Mouse (Mus musculus) right cerebral cortex, postnatal 36 days (tissue): ENCODE results near the gene Cfap54.

Source experiments
- DNase-seq, 2 experiments: peaks; one replicate each; pipeline ENCODE4 v3.0.0; 2022; ENCODE audit warnings: low spot score in 2 of 2, mixed read lengths in 1 of 2

The Cfap54 gene

GRCm38 (mm10) chr10:92937741-92938285 is 143.6 kb downstream of the Cfap54 start:
- no peak for DNase-seq

GRCm38 (mm10) chr10:92937091-92937490 is 144.3 kb downstream of the Cfap54 start:
- no peak for DNase-seq

DNA sequence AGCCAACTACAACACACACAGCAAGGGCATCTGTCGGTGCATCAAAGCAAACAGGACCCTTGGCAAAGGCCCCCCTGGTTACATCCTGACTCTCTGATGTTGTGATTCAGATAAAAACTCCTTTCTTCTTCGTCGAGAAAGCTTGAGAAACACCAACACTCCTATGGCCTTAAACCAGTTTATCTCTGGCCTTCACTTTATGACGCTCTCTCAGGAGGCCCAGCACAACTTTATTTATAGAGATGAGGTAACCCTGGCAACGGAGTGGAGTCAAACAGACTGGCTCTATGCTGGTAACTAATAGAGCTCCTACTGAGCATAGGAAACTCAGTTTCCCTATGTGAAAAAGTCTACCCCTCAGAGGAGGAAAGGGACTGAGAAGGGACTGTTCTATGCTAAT is 146.9 kb downstream of the Cfap54 start:
- DNase-seq: no peak

DNA sequence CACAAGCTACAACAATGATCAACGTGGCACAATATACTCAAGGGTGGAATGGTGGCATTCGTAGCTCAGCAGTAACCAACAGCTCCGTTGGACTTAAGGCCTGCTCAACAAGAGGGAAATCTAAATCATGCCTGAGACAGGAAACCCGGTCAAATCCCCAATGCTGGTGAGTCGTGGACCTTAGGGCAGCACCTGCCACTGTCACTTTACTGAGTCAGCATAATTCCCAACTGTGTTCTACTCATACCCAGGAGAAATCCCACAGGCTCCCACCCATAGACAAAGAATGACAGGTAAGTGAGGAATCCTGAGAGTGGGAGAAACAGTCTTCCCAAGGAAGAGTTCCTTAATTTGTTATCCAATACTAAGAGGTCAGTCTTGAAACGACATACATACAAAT is 147.8 kb downstream of the Cfap54 start:
- DNase-seq: no peak

- DNase-seq: no peak
Observed at GRCm38 (mm10) chr10:92932464-92932863, 149.0 kb downstream of the Cfap54 start.

DNA sequence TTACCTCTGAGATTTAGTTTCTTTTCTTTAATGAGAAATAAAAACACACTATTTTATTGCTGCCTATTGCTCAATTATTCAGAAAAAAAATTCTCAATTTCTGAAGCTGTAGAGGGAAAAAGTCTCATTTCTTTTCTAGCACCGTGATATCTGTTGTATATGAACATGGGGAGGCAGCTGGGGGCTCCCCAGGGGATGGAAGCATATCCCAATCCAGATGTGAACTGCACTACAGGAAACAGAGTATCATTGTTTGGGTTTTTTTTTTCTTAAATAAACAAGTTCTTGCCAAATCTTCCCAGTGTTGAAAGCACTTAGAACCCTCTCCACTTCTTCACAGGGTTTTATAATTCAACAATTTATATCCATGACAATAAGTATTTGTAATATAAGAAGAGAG is 151.4 kb downstream of the Cfap54 start:
- DNase-seq: no peak

GRCm38 (mm10) chr10:92928256-92928655 is 153.2 kb downstream of the Cfap54 start:
- no peak for DNase-seq

GRCm38 (mm10) chr10:92918551-92918950 is 162.9 kb downstream of the Cfap54 start:
- DNase-seq: no peak

- DNase-seq: no peak
Observed at GRCm38 (mm10) chr10:92907246-92907645, 174.2 kb downstream of the Cfap54 start.

DNA sequence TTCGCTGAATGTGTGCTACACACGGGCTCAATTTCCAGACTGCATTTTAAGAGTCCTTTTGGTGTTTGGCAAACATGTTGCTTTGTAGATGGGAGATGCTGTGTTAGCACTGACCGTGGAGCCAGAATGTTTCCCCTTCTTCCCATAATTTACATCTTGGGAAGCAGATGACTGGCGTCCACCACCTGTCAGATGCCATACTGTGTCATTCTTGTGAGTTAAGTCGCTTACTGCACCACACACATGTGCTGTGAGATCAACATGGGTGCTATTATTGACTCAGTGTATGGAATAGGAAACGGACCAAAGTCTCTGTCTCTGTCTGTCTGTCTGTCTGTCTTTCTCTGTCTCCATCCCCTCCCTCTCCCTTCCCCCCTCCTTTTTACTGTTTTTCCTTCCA is 193.0 kb downstream of the Cfap54 start:
- DNase-seq: no peak

- DNase-seq: no peak
Observed at GRCm38 (mm10) chr10:92878000-92878399, 203.4 kb downstream of the Cfap54 start.

- DNase-seq: no peak
Observed at GRCm38 (mm10) chr10:92840980-92841379, 240.4 kb downstream of the Cfap54 start.

DNA sequence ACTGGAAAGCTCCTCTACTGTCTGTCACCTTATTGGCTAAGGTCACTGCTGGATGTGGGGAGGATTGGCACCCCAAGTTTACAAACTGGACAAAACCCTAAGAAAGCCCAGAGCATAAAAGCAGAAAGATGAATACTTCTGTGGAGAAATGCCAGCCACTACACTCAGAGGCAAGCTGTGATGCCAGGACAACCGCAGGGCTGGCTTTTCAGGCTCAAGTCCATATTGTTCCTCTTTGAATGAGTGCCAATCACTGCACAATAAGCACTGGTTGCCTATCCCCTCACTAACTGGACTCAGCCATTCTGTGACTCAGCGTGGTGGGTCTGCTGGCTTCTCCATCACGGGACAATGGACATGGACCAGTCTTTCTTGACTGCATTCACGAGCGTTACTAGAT is 243.8 kb downstream of the Cfap54 start:
- no peak for DNase-seq

DNA sequence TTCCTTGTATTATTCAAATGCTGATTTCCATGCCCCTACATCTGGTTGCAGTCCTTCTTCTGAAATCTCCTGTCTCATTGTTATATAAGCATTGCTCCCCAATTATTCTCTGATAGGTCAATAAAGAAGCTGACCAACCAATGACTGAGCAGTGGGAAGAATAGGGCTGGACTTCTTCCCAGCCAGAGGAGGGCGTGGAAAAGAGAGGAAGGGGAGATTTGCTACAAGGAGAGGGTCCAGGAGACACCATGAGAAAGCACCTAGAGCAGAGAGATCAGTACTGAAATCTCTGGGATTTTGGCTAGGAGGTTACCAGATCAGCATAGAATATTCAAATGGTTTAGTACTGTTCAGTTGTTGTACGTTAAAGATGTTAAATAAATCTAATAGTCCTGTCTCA is 244.4 kb downstream of the Cfap54 start:
- no peak for DNase-seq

DNA sequence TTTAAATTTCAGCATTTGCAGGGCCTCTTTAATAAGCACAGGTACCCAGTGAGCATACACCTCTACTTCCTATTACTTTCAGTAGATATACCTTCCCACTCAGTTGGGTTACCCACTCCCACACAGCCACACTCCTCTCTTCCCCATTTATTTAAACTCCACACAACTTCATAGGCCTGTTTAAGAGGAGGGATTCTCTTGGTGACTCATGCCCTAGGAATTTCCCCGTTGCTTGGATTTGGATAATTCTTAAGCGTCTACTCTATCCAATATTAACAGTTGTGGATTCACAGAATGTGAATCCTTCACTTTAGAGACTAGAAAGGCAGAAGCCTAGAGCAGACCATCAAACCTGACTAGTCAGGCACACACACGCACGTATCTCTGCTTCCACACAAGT is 259.9 kb downstream of the Cfap54 start:
- DNase-seq: no peak

DNA sequence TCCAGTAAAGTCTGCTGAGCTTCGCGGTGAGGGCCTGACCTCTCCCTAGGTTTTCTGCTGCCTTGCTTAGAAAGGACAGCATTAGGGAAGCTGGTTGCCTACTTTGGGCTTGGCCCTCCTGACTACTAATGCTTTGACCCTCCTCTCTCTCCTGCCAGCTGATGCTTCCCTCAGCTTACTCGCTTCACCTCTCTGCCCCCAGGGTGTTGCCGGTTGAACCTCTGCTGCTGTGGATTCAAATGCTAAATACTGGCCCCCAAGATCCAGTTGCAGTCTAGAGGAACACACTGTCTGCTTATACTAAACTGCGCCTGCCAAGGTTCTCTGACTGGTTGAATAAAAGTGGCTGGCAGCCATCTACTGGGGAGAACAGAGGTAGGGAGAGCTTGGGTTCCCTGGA is 263.2 kb downstream of the Cfap54 start:
- DNase-seq: no peak

GRCm38 (mm10) chr10:92816903-92817302 is 264.5 kb downstream of the Cfap54 start:
- no peak for DNase-seq

DNA sequence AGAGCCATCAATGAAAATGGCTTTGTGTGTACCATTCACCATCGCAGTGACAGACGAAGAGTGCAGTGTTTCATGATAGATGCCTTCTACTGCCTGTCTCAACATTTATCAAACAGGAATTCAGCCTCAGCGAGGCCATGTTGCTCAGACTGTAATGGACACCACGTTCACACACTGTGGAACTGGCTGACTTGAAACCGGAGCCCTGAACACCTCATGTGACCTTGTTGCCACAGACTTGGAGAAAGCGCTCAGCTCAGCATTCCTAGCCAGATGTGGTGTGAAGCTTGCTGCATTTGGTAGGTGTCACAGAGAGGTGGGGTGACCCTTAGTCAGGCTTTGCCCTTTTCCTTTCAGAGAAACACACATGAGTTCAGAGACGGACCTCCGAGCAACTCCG is 270.5 kb downstream of the Cfap54 start:
- DNase-seq: no peak

- no peak for DNase-seq
Observed at GRCm38 (mm10) chr10:92791908-92792307, 289.5 kb downstream of the Cfap54 start.

- DNase-seq: no peak
Observed at GRCm38 (mm10) chr10:92791531-92791900, 289.9 kb downstream of the Cfap54 start.

- no peak for DNase-seq
Observed at GRCm38 (mm10) chr10:92790893-92791530, 290.4 kb downstream of the Cfap54 start.

GRCm38 (mm10) chr10:92790247-92790646 is 291.2 kb downstream of the Cfap54 start:
- DNase-seq: no peak

DNA sequence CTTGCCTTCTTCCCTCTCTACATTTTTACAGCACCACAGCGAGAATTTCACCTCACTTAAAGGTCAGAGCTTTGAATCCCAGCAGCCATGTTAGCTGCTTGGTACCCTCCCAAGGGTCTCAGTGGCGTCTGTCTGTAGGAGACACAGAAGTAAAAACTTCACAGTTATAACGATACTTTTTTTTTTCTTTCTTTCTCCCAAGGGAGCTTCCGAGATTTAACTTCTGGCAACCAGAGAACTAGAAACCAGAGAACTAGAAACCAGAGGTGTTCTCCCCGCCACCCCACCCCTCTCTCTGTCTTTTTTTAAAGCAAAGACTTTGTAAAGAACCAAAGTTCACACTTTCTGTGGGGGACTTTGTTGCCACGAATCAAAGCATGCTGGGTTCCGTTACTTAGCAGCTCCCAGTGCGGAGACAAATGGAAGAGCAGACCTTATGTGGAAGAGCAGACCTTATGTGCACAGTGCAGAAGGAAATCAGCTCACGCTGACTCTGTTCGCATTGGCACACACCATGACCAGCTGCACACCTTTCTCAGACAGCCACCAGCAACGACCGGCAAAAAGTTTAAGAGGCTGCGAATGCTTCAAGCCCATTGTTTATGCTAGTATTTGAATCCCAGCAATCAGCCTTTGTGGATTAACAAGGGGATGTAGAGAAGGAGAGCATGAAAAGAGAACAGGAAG is 292.9 kb downstream of the Cfap54 start:
- DNase-seq: no peak
